Mouse (Mus musculus) midbrain, embryonic 11.5 days (tissue): ENCODE measurements around the gene Plxdc2. TPM values are rescaled to one million over a fixed set of nuclear protein-coding genes. Genes with fewer than 3 reads are reported as not detected.
"Not testable (repeated sequence)": the region's sequence is repeated elsewhere in the genome, so short reads cannot be mapped to it uniquely, and the experiment has no call there.

ENCODE experiments used
- ATAC-seq: fragments of 200-750 bp; cut with Nextera tagmentation; 2 replicates; pipeline ENCODE4 v1.8.0; 2017; ENCODE audit warnings: moderate TSS enrichment, moderate library complexity; ENCODE audit not compliant: low FRiP score
- DNase-seq: peaks from one replicate; pipeline ENCODE4 v3.0.0; 2015; ENCODE audit warnings: low spot score; ENCODE audit errors: missing footprints
- H3K27ac ChIP-seq: fragments of 300-500 bp; sonication (generic); 2 replicates; pipeline ENCODE4 v1.5.1; 2014; ENCODE audit warnings: low read depth, low read length
- H3K27me3 ChIP-seq: fragments of 300-500 bp; sonication (generic); 2 replicates; pipeline ENCODE4 v1.6.1; 2014; ENCODE audit warnings: mild to moderate bottlenecking, low read length, moderate library complexity, mixed read lengths; ENCODE audit not compliant: control insufficient read depth, insufficient read depth
- H3K36me3 ChIP-seq: fragments of 300-500 bp; sonication (generic); 2 replicates; pipeline ENCODE4 v1.6.1; 2014; ENCODE audit warnings: mild to moderate bottlenecking, low read length, moderate library complexity, mixed read lengths; ENCODE audit not compliant: control insufficient read depth, insufficient read depth
- H3K4me1 ChIP-seq: fragments of 300-500 bp; sonication (generic); 2 replicates; pipeline ENCODE4 v1.6.1; 2014; ENCODE audit warnings: low read length; ENCODE audit not compliant: control insufficient read depth, insufficient read depth
- H3K4me2 ChIP-seq: fragments of 300-500 bp; sonication (generic); 2 replicates; pipeline ENCODE4 v1.6.1; 2014; ENCODE audit warnings: mild to moderate bottlenecking, moderate library complexity
- H3K4me3 ChIP-seq: fragments of 300-500 bp; sonication (generic); 2 replicates; pipeline ENCODE4 v1.5.1; 2014; ENCODE audit warnings: low read depth, low read length
- H3K9ac ChIP-seq: fragments of 300-500 bp; sonication (generic); 2 replicates; pipeline ENCODE4 v1.6.1; 2014; ENCODE audit warnings: low read length
- H3K9me3 ChIP-seq: fragments of 300-500 bp; sonication (generic); 2 replicates; pipeline ENCODE4 v1.6.1; 2016; ENCODE audit warnings: low read length; ENCODE audit not compliant: control insufficient read depth
- WGBS: fragments of 180-500 bp; shearing (Covaris S2); extraction: QIAGEN DNeasy Blood & Tissue Kit; methylation state at CpG from one replicate; pipeline ENCODE4 v1.1.7; 2014; 5-methylcytosine and 5-hydroxymethylcytosine counted together
- polyA plus RNA-seq: library from polyadenylated mRNA; unstranded; fragments of >200 nt; fragmentation: Nextera tagmentation; extraction: Ambion mirVana; gene quantifications from 2 replicates; pipeline ENCODE4 v1.2.1, GENCODE M21; 2014

Plxdc2 gene
- polyA plus RNA-seq, 1 experiment from 2014 or later: 16.1 TPM

- DNase-seq (no peak), ATAC-seq (no peak)
- 93% methylated on average over 5 of the region's 5 CpGs for WGBS
- Histone ChIP-seq H3K4me3 (no peak overlapping the region), H3K4me1 (no peaks in the 10 kb centered on the region), H3K4me2 (no peak overlapping the region), H3K27ac (no peak overlapping the region), H3K9ac (no peak overlapping the region), H3K9me3 (no peaks in the 10 kb centered on the region), H3K36me3 (no peaks in the 10 kb centered on the region), H3K27me3 (no peaks in the 10 kb centered on the region)
Measured at GRCm38 (mm10) chr2:16731033-16731432, 374.9 kb downstream of the Plxdc2 start.

- H3K9me3 ChIP-seq: no peaks in the 10 kb centered on the region
- H3K4me2 ChIP-seq: no peak overlapping the region
- DNase-seq (no peak), ATAC-seq (no peak)
- no peak overlapping the region for H3K4me3 ChIP-seq
- H3K9ac ChIP-seq: no peak overlapping the region
- WGBS: 94% methylated on average over 2 of the region's 2 CpGs
- H3K27me3 ChIP-seq: no peaks in the 10 kb centered on the region
- no peak overlapping the region for H3K27ac ChIP-seq
- no peaks in the 10 kb centered on the region for H3K4me1 ChIP-seq
- no peaks in the 10 kb centered on the region for H3K36me3 ChIP-seq
Measured at GRCm38 (mm10) chr2:16734381-16734780, 378.3 kb downstream of the Plxdc2 start.

DNA sequence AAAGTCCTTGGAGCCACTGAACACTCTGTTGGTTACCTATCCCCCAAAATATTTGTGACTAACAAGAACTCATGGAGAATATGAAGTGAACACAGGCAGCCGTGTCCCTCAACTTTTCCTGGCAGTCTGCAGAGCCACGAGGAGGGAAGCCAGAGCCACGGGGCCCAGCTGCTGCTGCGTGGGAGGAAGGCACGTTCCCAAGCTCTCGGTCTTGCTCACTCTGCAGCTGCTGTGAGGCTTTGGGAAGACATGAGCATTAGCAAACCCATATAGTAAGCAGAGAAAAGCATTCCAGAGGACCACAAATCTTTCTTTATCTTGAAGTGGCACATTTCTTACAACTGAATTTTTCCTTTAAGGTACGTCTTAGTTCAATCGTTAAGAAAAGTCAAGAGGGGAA, 382.1 kb downstream of the Plxdc2 start:
- Histone ChIP-seq H3K4me1 (no peaks in the 10 kb centered on the region), H3K9ac (no peak overlapping the region), H3K36me3 (no peaks in the 10 kb centered on the region), H3K4me3 (no peak overlapping the region), H3K9me3 (no peaks in the 10 kb centered on the region), H3K4me2 (no peak overlapping the region), H3K27me3 (no peaks in the 10 kb centered on the region), H3K27ac (no peak overlapping the region)
- ATAC-seq: no peak
- DNase-seq: no peak
- WGBS: 59% methylated on average over 8 of the region's 8 CpGs

GRCm38 (mm10) chr2:16741813-16742212, 385.7 kb downstream of the Plxdc2 start:
- no peaks in the 10 kb centered on the region for H3K36me3 ChIP-seq
- H3K4me1 ChIP-seq: no peaks in the 10 kb centered on the region
- H3K4me2 ChIP-seq: no peak overlapping the region
- no peak for DNase-seq
- no peak overlapping the region for H3K4me3 ChIP-seq
- H3K27ac ChIP-seq: no peak overlapping the region
- WGBS: 65% methylated on average over 3 of the region's 3 CpGs
- H3K9me3 ChIP-seq: no peaks in the 10 kb centered on the region
- no peaks in the 10 kb centered on the region for H3K27me3 ChIP-seq
- no peak for ATAC-seq
- H3K9ac ChIP-seq: no peak overlapping the region

DNA sequence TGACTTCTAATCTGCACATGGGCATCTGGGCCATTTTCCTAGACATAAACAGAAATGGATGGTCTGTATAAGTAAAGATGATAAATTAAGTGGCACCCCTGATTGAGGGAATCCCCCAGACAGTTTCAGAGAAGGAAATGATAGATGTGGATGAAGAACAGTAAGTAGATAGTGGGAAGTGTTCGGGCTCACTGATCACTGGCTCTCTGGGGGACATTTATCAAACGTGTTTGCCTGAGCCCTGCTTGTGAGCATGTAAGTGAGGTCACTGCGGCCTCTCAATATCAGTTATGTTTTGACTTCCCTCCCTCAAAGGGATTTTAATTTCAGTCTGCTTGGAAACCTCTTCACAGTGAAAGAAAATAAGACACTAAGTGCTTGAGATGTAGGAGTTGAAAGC, 387.5 kb downstream of the Plxdc2 start:
- ATAC-seq: no peak
- WGBS: 73% methylated on average over 3 of the region's 3 CpGs
- no peak for DNase-seq
- no peaks in the 10 kb centered on the region for H3K36me3 ChIP-seq
- H3K4me3 ChIP-seq: no peak overlapping the region
- no peak overlapping the region for H3K4me2 ChIP-seq
- no peaks in the 10 kb centered on the region for H3K4me1 ChIP-seq
- H3K27ac ChIP-seq: no peak overlapping the region
- H3K27me3 ChIP-seq: no peaks in the 10 kb centered on the region
- no peaks in the 10 kb centered on the region for H3K9me3 ChIP-seq
- H3K9ac ChIP-seq: no peak overlapping the region

DNA sequence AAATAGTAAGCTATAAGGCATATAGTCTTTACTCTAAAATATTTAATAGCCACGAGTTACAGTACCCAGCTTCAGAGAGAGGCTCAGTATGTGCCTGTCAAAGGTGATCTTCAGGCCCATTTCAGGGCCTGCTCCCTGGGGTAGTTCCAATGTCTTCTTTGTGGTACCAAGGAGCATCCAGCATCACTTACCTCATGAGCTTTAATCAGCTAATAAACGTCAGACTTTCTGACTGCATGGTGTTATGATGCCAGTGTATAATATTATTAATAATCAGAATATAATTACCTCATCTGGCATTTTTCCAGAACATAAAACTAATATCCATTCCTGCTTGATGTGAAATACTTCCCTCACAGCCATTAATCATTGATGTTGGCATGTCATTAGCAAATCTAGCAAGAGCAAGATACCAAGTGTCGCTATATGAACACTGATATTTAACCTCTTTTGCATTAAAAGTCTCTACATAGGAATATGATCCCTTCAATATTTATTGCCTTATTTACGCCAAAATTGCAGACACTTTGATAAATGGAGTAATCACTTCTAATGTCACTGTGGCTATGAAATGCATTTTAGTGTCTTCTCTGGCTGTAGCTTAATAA, 393.3 kb downstream of the Plxdc2 start:
- no peaks in the 10 kb centered on the region for H3K4me1 ChIP-seq
- ATAC-seq (no peak), DNase-seq (no peak)
- no peaks in the 10 kb centered on the region for H3K27me3 ChIP-seq
- no peaks in the 10 kb centered on the region for H3K36me3 ChIP-seq
- no peak overlapping the region for H3K4me3 ChIP-seq
- H3K9ac ChIP-seq: no peak overlapping the region
- no peak overlapping the region for H3K27ac ChIP-seq
- no peak overlapping the region for H3K4me2 ChIP-seq
- H3K9me3 ChIP-seq: no peaks in the 10 kb centered on the region
- WGBS: 90% methylated on average over 4 of the region's 4 CpGs

DNA sequence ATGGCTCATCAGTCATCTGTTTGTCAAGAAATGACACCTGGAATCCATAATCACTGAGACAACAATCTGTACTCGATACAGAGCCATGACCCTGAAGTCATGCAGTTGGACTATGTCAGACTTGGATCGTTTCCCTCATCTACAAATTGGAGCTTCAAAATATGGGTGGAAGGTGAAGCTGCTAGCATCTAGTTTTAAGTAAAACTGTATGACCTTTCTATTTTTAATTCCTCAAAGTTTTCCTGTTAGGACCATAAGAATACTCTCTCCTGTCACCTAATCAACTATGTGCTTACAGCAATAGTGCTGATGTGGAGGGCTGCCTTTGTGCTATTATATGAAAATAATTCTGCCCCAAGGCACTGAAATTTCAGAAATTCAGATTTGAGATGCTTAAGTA, 401.1 kb downstream of the Plxdc2 start:
- ATAC-seq: no peak
- no peak for DNase-seq
- Histone ChIP-seq H3K36me3 (no peaks in the 10 kb centered on the region), H3K27ac (no peak overlapping the region), H3K4me1 (no peaks in the 10 kb centered on the region), H3K4me2 (no peak overlapping the region), H3K4me3 (no peak overlapping the region), H3K27me3 (no peaks in the 10 kb centered on the region), H3K9me3 (no peaks in the 10 kb centered on the region), H3K9ac (no peak overlapping the region)
- 82% methylated on average over 2 of the region's 2 CpGs for WGBS

DNA sequence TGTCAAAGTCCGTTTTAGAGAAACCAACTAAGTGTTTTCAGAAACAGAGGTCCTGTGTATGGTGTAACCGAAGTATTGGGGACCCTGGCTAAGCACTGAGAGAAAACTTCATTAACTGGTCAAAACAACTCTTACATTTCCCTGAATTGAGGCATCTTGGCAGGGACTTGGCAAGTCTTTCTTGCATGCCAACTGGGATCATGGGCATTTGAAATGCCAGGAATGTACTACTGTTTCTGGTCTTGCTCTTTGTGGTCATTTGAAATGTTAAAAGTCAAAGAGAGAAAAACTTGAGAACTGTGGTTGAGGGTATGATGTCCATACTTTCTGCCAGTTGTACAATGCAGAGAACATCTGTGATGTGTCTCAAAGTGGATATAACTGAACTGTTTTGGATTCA, 403.7 kb downstream of the Plxdc2 start:
- Histone ChIP-seq H3K36me3 (no peaks in the 10 kb centered on the region), H3K4me1 (no peaks in the 10 kb centered on the region), H3K9ac (no peak overlapping the region), H3K27ac (no peak overlapping the region), H3K4me2 (no peak overlapping the region), H3K4me3 (no peak overlapping the region), H3K27me3 (no peaks in the 10 kb centered on the region), H3K9me3 (no peaks in the 10 kb centered on the region)
- DNase-seq (no peak), ATAC-seq (no peak)
- WGBS: 92% methylated on average over 2 of the region's 2 CpGs

GRCm38 (mm10) chr2:16769149-16769548, 413.0 kb downstream of the Plxdc2 start:
- H3K9ac ChIP-seq, DNase-seq, H3K4me2 ChIP-seq, H3K36me3 ChIP-seq, ATAC-seq, H3K4me3 ChIP-seq, H3K27me3 ChIP-seq, H3K4me1 ChIP-seq, H3K27ac ChIP-seq, H3K9me3 ChIP-seq: not testable (repeated sequence)
- WGBS: 96% methylated on average over 5 of the region's 7 CpGs
